Mouse (Mus musculus) lung, postnatal 36 days (tissue): ENCODE results near the gene Elovl7.

Experiments used
- DNase-seq: peaks from one replicate; pipeline ENCODE4 v3.0.0; 2022; ENCODE audit warnings: mixed read lengths

Gene Elovl7

GRCm38 (mm10) chr13:108245086-108245697 is 31.0 kb downstream of the Elovl7 start:
- peak; percentile 15 for DNase-seq

DNA sequence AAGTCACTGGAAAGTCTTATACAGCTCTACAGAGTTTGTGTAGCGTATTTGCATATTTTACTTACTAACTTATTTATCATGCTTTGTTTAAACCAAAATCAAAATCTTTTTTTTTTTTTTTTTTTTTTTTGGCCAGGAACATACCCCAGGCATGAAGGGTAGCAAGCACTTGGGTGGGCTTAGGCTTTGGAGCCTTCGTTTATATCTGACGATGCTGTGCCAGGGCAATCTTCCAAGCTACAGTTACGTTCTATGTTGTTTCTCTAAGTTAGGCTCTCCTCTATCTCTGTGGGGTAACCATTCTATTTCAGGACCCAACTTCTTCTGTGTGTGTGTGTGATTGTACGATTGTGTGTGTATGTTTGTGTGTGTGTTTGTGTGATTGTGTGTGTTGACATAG is 36.9 kb downstream of the Elovl7 start:
- no peak for DNase-seq

DNA sequence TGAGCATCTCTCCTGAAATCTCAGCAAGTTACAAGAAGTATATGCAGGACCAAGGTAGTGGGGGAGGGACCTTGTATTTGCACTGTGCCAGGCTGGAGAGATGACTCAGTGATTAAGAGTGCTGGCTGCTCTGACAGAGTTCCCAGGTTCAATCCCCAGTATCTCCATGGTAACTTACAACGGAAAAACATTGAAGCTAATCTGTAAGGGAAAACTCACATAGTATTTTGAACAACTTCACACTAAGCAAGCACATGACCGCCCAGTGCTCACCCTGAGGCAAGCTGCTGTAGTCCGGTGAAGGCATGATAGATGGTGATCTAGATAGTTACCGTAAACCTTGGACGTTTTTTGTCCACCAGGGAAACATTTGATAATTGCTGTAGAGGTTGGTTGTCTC is 39.8 kb downstream of the Elovl7 start:
- DNase-seq, result no peak

DNA sequence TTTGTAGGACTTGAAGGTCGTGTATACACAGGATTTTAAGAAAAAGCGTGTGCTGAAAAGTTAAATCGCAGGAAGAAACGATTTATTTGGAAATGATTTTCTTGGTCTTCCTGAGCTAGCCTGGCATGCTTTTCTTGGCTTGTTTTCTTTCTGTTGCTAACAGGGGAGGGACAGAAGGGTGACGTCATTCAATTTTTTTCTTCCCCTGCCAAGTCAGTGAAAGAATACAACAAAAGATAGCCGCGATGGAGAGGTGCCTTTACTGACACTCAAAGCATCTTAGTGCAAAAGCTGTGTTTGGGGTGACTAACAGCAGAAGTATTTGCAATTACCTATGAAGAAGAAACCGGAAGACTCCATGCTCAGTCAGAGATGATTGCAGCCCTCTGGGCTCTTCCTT is 48.8 kb downstream of the Elovl7 start:
- DNase-seq, result no peak

DNA sequence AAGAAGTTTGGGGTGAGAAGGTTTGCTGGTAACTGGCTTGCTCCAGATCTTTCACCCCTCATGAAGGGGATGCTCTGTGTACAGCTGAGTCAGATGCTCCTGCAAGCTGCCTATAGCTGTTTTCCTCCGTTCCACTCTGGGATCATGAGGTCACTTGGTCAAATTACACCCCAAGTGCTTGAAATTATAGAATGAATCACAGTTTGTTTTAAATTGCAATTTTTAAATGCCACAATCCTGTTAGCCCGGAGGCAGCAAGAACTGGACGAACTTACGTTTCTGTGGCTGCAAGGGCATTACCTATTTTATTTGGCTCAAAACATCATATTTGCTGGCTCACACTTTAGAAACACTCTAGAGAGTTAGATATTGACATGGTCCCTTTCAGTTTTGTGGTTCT is 51.2 kb downstream of the Elovl7 start:
- DNase-seq, result no peak

- DNase-seq, result no peak
These were observed 53.8 kb downstream of the Elovl7 start for GRCm38 (mm10) chr13:108267841-108268634.

DNA sequence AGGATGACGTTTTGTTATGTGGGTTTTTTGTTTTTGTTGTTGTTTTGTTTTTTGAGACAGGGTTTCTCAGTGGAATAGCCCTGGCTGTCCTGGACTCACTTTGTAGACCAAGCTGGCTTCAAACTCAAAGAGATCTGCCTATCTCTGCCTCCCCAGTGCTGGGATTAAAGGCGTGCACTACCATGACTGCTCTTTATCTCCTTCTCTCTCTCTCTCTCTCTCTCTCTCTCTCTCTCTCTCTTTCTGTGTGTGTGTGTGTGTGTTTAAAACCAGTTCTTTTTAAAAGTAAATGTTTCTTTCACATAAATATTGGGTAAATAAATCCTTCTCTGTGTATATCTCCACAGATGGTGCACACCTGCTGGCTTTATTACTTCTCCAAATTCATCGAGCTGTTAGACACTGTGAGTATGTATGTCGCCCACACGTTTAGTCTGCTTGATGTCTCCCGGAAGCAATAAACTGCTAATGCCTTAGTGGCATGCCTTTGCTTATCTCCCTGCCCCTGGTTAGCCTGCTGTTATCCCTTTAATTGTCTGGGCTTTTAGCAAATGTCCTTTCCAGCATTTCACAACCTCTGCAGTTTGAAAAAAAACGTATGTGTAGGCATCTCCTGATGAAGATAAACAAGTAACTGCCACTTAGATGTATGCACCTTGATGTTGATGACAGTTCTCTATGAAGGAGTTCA is 57.4 kb downstream of the Elovl7 start:
- DNase-seq, result no peak

DNA sequence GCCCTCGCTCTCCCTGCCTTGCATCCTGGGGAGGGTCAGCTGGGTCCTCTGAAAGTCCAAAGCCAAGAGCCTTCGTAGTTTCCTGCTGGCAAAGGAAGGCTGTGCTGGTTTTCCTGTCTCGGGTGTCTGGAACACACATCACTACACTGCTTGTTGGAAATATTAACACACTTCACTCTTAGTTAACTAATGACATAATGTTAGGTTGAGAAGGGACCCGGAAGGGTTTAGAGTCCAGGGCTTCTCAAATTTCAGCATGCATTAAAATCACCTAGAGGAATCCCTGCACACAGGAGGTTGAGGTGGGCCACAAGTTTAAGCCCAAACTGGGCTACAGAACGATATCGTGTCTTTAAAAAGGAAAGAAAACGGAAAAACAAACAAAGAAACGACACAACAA is 58.1 kb downstream of the Elovl7 start:
- DNase-seq, result no peak

- no peak for DNase-seq
These were observed 58.8 kb downstream of the Elovl7 start for GRCm38 (mm10) chr13:108273034-108273433.

- DNase-seq, result no peak
These were observed 59.3 kb downstream of the Elovl7 start for GRCm38 (mm10) chr13:108273456-108273855.

DNA sequence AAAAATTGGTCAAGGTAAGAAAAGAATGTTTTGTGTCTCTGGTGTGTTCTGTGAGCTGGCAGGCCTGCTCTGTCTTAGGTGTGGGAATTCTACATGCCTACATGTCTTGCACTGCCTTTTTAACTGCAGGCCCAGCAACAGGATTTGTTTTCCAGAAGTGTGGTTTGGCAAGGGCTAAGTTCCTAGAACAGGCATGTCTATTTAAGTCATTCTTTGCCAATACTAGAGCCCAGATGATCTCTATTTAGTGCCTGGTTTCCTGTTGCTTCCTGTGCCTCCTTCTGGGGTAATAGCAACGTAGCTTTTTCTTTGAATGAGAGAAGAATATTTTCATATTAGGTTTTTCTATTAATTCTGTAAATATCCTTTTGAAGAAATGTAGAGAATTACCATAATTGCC is 62.4 kb downstream of the Elovl7 start:
- no peak for DNase-seq

DNA sequence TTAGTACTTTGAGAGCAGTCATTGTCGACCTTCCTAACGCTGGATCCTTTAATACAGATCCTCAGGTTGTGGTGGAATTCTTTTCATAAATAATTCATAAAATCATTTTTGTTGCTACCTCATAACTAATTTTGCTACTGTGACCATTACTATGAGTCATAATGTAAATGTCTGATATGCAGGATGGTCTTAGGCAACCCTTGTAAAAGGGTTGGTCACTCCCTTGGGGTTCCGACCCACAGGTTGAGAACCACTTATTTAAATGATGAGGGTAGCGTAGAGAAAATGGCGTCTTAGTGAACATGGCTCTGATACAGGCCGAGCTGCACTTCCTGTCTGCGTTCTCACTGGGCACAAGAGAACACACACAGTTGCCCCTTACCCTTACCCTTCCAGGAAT is 63.1 kb downstream of the Elovl7 start:
- no peak for DNase-seq

- no peak for DNase-seq
These were observed 64.4 kb downstream of the Elovl7 start for GRCm38 (mm10) chr13:108278592-108278991.

DNA sequence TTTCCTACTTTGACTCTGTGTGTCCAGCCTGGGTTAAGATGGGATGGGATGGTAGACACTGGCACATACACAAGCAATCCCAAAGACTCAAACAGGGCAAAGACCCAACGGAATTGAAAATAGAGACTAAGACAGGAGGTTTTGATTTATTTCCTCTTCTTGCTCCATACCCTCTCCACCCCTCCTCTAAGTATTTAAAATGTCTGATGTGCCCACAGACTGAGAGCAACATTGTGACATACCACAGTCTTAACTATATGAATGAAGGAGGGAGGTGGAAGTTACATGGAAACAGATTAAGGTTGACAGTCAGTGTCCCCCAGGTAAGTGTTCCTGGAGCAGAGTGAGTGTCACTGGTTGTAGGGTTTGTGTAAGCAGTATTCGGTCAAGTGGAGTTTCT is 70.1 kb downstream of the Elovl7 start:
- DNase-seq, result no peak

GRCm38 (mm10) chr13:108287953-108288352 is 73.7 kb downstream of the Elovl7 start:
- no peak for DNase-seq

GRCm38 (mm10) chr13:108289436-108289835 is 75.2 kb downstream of the Elovl7 start:
- DNase-seq, result no peak

GRCm38 (mm10) chr13:108290314-108290713 is 76.1 kb downstream of the Elovl7 start:
- DNase-seq, result no peak

- peak; percentile 76 for DNase-seq
These were observed 83.3 kb downstream of the Elovl7 start for GRCm38 (mm10) chr13:108297350-108298093.

GRCm38 (mm10) chr13:108298241-108298640 is 84.0 kb downstream of the Elovl7 start:
- no peak for DNase-seq

DNA sequence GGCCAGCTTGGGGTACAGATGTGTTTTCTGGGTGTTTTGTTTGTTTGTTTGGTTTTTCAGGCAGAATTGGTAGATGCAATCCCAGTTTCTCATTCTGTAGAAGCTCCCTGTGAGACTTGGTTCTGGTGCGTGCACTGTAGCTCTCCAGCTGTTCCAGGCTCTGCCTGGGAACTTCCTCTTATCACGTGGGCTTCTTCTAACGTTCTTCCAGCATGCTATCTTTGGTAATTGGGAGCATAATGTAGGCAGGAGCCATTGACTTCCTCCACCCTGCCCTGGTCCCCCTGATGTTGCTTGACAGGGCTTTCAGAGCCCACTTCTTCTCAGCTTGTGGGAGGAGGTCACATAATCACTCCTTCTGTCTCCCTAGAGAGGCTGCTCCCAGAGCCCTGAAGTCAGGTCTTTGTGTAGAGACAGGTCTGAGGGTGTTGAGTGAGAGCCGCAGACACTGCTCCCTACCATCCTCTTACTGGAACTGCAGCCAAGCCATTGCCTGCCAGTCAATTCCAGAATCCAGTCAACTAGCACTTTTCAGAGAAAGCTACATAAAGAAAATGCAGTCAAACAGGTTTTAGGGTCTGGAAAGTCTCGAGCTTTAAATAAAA is 86.2 kb downstream of the Elovl7 start:
- no peak for DNase-seq

GRCm38 (mm10) chr13:108301411-108301810 is 87.2 kb downstream of the Elovl7 start:
- no peak for DNase-seq

DNA sequence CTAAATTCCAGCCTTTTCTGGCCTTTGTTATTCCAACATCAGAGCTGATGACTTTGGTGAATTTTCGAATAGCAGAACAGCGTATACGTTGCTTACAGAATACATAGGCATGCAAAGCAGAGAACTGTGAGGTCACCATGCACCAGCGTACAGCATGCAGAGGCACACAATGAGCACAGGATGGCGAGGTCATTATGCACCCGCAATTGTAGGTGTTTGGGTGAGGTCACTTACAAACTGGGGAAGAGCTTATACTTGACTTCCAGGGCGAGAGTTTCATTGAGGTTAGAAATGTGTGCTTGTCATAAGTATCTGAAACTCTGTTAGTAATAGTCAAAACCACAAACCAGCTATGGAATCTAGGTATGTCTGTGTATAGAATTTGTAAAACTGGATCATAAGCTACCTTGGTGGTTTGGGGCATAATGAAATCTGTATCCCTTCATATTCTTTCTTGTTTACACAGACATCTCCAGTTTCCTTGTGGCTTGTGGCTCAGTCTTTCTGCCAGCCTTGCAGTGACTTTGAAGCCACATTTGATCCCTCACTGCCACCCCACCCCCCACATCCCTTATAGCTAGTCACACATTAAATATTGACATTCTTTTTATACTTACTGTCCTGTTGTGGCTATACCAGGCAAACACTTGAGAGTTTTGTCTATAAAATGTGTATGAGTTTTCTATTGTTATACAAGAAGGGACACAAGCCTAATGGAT is 88.9 kb downstream of the Elovl7 start:
- DNase-seq, result no peak
